Mouse (Mus musculus): ENCODE measurements around the gene Chuk.
"Not testable (repeated sequence)": the region's sequence is repeated elsewhere in the genome, so short reads cannot be mapped to it uniquely, and the experiment has no call there.

GRCm38 (mm10) chr19:44120686-44121085, 13.4 kb upstream of the Chuk start:
- not testable (repeated sequence) for TF ChIP-seq POLR2A (IDR thresholded peaks at IDR 0.05; ENCODE audit: borderline replicate concordance, control insufficient read depth, low read depth, low read length); CTCF (IDR thresholded peaks at IDR 0.05; ENCODE audit: control insufficient read depth, insufficient read depth, low read length)

Data from bone marrow, adult 2 months (tissue).